Mouse (Mus musculus) frontal cortex, postnatal 25 days (tissue): ENCODE data around the gene Cdca8.

ENCODE experiments used
- DNase-seq, 2 experiments: peaks; one replicate each; pipeline ENCODE4 v3.0.0; 2022; ENCODE audit warnings: low spot score in 2 of 2

Cdca8 gene

GRCm38 (mm10) chr4:124880599-124880998, 58.5 kb downstream of the Cdca8 start, which contains the start of gene Epha10:
Gene Epha10, plus strand, starts transcription at chr4:124880899.
- no peak for DNase-seq

DNA sequence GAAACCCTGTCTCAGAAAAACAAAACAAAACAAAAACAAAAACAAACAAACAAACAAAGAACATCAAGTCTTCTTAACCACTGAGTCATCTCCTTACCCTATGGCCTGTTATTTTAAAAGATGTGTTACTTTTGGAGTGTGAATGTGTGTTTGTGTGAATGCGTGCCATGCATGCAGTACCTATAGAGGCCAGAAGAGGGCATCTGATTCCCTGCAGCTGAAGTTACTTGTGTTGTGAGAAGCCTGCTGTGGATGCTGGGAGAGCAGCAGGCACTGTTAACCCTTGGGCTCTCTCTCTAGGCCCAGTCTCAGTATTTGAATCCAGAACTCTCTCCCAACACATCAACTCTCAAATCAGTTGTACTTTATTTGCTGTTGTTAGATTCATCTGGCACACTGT, 66.4 kb downstream of the Cdca8 start:
- DNase-seq: no peak
